Mouse (Mus musculus): ENCODE results near the gene Fam20a.
"Not testable (repeated sequence)": the region's sequence is repeated elsewhere in the genome, so short reads cannot be mapped to it uniquely, and the experiment has no call there.

DNA sequence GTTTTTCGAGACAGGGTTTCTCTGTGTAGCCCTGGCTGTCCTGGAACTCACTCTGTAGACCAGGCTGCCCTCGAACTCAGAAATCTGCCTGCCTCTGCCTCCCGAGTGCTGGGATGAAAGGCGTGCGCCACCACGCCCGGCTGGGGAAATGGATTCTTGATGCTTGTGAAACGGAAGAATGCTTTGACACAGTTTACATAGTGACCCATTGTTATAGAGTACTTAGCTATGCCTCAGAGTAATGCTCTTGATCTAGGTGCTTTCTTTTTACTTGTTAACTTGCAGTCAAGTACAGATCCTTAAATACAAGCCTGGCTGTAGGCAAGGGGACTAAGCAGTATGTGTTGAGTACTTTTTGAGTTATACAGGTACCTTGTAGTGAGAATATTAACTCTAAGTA is 61.6 kb downstream of the Fam20a start:
- not testable (repeated sequence) for TF ChIP-seq POLR2A (IDR thresholded peaks at IDR 0.05; ENCODE audit: extremely low read depth, insufficient read depth, low read length); CTCF (IDR thresholded peaks at IDR 0.05; ENCODE audit: low read depth, low read length)

Measured in liver, adult 2 months (tissue).